Mouse (Mus musculus) B cell, adult 2 months (primary cell): ENCODE measurements around the gene Sh3pxd2a.

ENCODE experiments used
- DNase-seq, 2 experiments: peaks; one replicate each; pipeline ENCODE4 v3.0.0; 2022

The Sh3pxd2a gene

GRCm38 (mm10) chr19:47330743-47331227 lies 133.4 kb downstream of the Sh3pxd2a start:
- DNase-seq = peak; percentile 72 to 78

- DNase-seq = no peak
These were observed 135.1 kb downstream of the Sh3pxd2a start for GRCm38 (mm10) chr19:47329102-47329501.

GRCm38 (mm10) chr19:47327896-47328882 lies 136.0 kb downstream of the Sh3pxd2a start:
- DNase-seq = no peak

GRCm38 (mm10) chr19:47325881-47326280 lies 138.3 kb downstream of the Sh3pxd2a start:
- DNase-seq = peak; percentile 53 to 56

GRCm38 (mm10) chr19:47323096-47323849 lies 140.9 kb downstream of the Sh3pxd2a start:
- DNase-seq = no peak

- no peak for DNase-seq
These were observed 143.9 kb downstream of the Sh3pxd2a start for GRCm38 (mm10) chr19:47320331-47320668.

- no peak for DNase-seq
These were observed 144.5 kb downstream of the Sh3pxd2a start for GRCm38 (mm10) chr19:47319521-47320330.

- no peak for DNase-seq
These were observed 145.1 kb downstream of the Sh3pxd2a start for GRCm38 (mm10) chr19:47319061-47319460.

GRCm38 (mm10) chr19:47317063-47317938 lies 146.9 kb downstream of the Sh3pxd2a start:
- no peak for DNase-seq

GRCm38 (mm10) chr19:47316288-47317062 lies 147.7 kb downstream of the Sh3pxd2a start:
- peak; percentile 19 to 33 for DNase-seq

- DNase-seq = no peak
These were observed 148.3 kb downstream of the Sh3pxd2a start for GRCm38 (mm10) chr19:47315917-47316265.

GRCm38 (mm10) chr19:47315091-47315916 lies 148.9 kb downstream of the Sh3pxd2a start:
- peak; percentile 8 to 21 for DNase-seq

GRCm38 (mm10) chr19:47314076-47314941 lies 149.9 kb downstream of the Sh3pxd2a start:
- DNase-seq = peak; percentile 31 to 34

GRCm38 (mm10) chr19:47313387-47314075 lies 150.7 kb downstream of the Sh3pxd2a start:
- no peak for DNase-seq

- DNase-seq = no peak
These were observed 153.0 kb downstream of the Sh3pxd2a start for GRCm38 (mm10) chr19:47311162-47311561.

- no peak for DNase-seq
These were observed 154.4 kb downstream of the Sh3pxd2a start for GRCm38 (mm10) chr19:47309824-47310223.

GRCm38 (mm10) chr19:47306917-47307315 lies 157.3 kb downstream of the Sh3pxd2a start:
- no peak for DNase-seq
